Mouse (Mus musculus) embryonic fibroblast, embryonic 13.5 days (primary cell): Measurements from ENCODE around the gene Chchd5.

Experiments used
- CTCF ChIP-seq: IDR thresholded peaks from 2 replicates; pipeline ENCODE4 v1.5.1; 2011; ENCODE audit warnings: mild to moderate bottlenecking, control low read depth, low read length, moderate library complexity, borderline replicate concordance; ENCODE audit not compliant: insufficient read depth
- POLR2A ChIP-seq: IDR thresholded peaks from 2 replicates; pipeline ENCODE4 v1.6.1; 2011; ENCODE audit warnings: low read depth, mild to moderate bottlenecking, control low read depth, low read length, moderate library complexity

DNA sequence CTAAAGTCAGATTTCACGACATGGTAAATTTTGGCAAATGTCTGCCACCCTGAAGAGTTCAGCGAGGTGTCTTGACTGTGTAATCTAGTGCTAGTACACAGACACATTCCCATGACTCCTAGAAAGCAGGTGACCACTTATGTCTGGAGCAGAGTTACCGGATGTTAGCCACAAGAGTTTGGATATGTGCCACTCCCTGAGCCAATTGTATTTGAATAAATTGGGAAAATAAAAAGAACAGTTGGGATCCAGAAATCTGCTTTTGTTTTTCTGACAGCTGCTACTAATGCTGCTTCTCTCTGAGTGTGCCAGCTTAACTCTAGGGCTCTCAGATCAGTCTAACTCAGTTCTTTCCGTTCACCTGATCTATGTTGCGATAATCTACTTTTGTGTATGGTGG, 16.6 kb upstream of the Chchd5 start:
- no peak for TF ChIP-seq CTCF
- no peak for TF ChIP-seq POLR2A
